Mouse (Mus musculus) testis, adult 2 months (tissue): ENCODE results near the gene Pamr1.

Experiments
- CTCF ChIP-seq: fragments of 200-500 bp; IDR thresholded peaks from 2 replicates; pipeline ENCODE4 v1.5.1; 2012; ENCODE audit warnings: low read depth, mild to moderate bottlenecking, inconsistent platforms, low read length, moderate library complexity; ENCODE audit not compliant: control insufficient read depth, insufficient read depth, insufficient replicate concordance
- POLR2A ChIP-seq: fragments of 200-500 bp; IDR thresholded peaks from 2 replicates; pipeline ENCODE4 v1.6.1; 2012; ENCODE audit warnings: low read depth, mild to moderate bottlenecking, inconsistent platforms, low read length, moderate library complexity; ENCODE audit not compliant: control insufficient read depth

GRCm38 (mm10) chr2:102595395-102596130 lies 45.8 kb downstream of the Pamr1 start:
- TF ChIP-seq CTCF (no peak), POLR2A (no peak)
